Mouse (Mus musculus): Measurements from ENCODE around the gene Epn2. TPM values are rescaled to one million over a fixed set of nuclear protein-coding genes. Genes with fewer than 3 reads are reported as not detected.

Epn2 gene
- total RNA-seq, 1 experiment, result 33.1 TPM

DNA sequence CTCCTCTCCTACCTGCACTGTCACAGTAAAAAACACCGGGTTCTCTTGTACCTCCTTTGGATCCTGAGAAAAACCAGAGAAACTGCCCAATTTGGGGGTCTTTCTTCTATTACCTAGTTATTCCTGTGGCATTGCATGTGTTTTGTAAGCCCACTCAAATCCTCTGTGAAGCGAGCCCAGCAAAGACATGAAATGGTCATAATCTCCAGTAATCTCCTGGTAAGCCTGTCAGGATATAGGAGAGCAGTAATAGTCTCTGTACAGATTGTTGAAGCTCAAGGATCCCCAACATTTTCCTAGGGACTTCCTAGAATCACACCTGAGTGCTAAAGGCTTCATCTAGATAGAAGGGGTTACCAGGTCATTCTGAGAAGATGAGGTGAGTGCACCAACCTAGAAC lies 38.4 kb downstream of the Epn2 start:
- peaks cover 17% of the 10 kb centered on the region for H3K36me3 ChIP-seq (ENCODE audit: control insufficient read depth, insufficient read depth, low read length, poor library complexity, severe bottlenecking)
- H3K27ac ChIP-seq (ENCODE audit: insufficient read depth, low read depth, low read length, poor library complexity, severe bottlenecking), result no peak overlapping the region
- peaks cover 0 to 35% of the 10 kb centered on the region in 2 experiments; a peak in 3 of 4 replicates for H3K4me1 ChIP-seq (ENCODE audit: control insufficient read depth in 2 of 2, insufficient read depth in 2 of 2, low read length in 2 of 2, poor library complexity in 1 of 2)
- no peaks in the 10 kb centered on the region for H3K9me3 ChIP-seq (ENCODE audit: control insufficient read depth, insufficient read depth, low read depth, low read length)
- no peak overlapping the region for H3K4me3 ChIP-seq (ENCODE audit: insufficient read depth in 1 of 2, low read depth in 1 of 2, low read length in 2 of 2, poor library complexity in 1 of 2, severe bottlenecking in 1 of 2)
- TF ChIP-seq MAFK (IDR thresholded peaks at IDR 0.05; ENCODE audit: insufficient read depth, low read depth, low read length) (no peak), CHD2 (IDR thresholded peaks at IDR 0.05; ENCODE audit: low read depth, low read length) (no peak), ZNF384 (IDR thresholded peaks at IDR 0.05; ENCODE audit: low read depth, low read length) (no peak), HCFC1 (IDR thresholded peaks at IDR 0.05; ENCODE audit: borderline replicate concordance, insufficient read depth, low read length) (no peak), ZC3H11A (IDR thresholded peaks at IDR 0.05; ENCODE audit: borderline replicate concordance, low read depth, low read length) (no peak)
- in situ Hi-C loops (cut with MboI; ENCODE audit: low sequenced_read_pairs in 2 of 2, unreplicated experiment in 2 of 2), result no loop called here
- H3K9ac ChIP-seq (ENCODE audit: insufficient read depth, low read depth, low read length, poor library complexity, severe bottlenecking), result no peak overlapping the region
- no peak for DNase-seq (ENCODE audit: low read depth, low spot score)

DNA sequence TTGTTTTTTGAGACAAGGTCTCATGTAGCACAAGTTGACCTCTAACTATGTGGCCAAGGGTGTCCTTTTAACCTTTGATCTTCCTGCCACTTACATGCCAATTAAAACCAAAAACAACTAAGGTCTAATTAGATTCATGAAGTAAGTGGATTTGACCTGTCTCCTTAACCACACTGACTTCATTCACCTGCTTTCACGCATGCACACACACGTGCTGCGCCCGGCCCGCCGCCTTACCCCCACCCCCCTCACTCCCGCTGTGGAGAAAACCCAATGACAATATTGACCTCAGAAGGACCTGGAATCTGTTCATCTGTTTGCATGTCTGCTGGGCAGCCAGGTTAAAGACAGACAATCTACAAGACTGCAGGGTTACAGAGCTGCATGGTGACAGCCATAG lies 38.8 kb downstream of the Epn2 start:
- Histone ChIP-seq H3K4me1 (ENCODE audit: control insufficient read depth in 2 of 2, insufficient read depth in 2 of 2, low read length in 2 of 2, poor library complexity in 1 of 2) (peaks cover 0 to 35% of the 10 kb centered on the region in 2 experiments; a peak in 3 of 4 replicates), H3K36me3 (ENCODE audit: control insufficient read depth, insufficient read depth, low read length, poor library complexity, severe bottlenecking) (peaks cover 16% of the 10 kb centered on the region)
- in situ Hi-C loops (cut with MboI; ENCODE audit: low sequenced_read_pairs in 2 of 2, unreplicated experiment in 2 of 2), result no loop called here

DNA sequence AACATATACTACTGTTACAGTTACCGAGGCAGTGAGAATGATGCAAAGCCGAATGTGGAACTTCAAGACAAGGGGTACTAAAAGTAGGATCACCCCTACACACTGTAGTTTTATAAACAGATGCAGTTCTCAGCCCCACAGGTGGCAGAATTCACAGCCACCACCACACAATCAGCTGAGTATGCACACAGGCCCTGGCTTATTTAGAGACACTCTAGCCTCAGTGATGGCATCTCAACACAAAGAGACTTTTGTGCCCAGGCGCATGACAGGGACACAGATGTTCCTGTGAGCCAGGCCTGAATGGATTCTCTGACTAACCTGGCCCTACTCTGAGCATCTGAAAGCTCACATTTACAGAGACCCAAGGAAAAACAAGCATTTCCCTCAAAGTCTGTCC lies 42.1 kb downstream of the Epn2 start:
- no peak overlapping the region for H3K4me3 ChIP-seq (ENCODE audit: insufficient read depth in 1 of 2, low read depth in 1 of 2, low read length in 2 of 2, poor library complexity in 1 of 2, severe bottlenecking in 1 of 2)
- H3K4me1 ChIP-seq (ENCODE audit: control insufficient read depth in 2 of 2, insufficient read depth in 2 of 2, low read length in 2 of 2, poor library complexity in 1 of 2), result peaks cover 0 to 31% of the 10 kb centered on the region in 2 experiments; a peak in 3 of 4 replicates
- no peak for DNase-seq (ENCODE audit: low read depth, low spot score)
- TF ChIP-seq ZC3H11A (IDR thresholded peaks at IDR 0.05; ENCODE audit: borderline replicate concordance, low read depth, low read length), result no peak
- no peak for TF ChIP-seq HCFC1 (IDR thresholded peaks at IDR 0.05; ENCODE audit: borderline replicate concordance, insufficient read depth, low read length)
- no peak for TF ChIP-seq CHD2 (IDR thresholded peaks at IDR 0.05; ENCODE audit: low read depth, low read length)
- no peak for TF ChIP-seq MAFK (IDR thresholded peaks at IDR 0.05; ENCODE audit: insufficient read depth, low read depth, low read length)
- no peak overlapping the region; the same call in 1 of the 2 replicates for H3K9ac ChIP-seq (ENCODE audit: insufficient read depth, low read depth, low read length, poor library complexity, severe bottlenecking)
- in situ Hi-C loops (cut with MboI; ENCODE audit: low sequenced_read_pairs in 2 of 2, unreplicated experiment in 2 of 2), result no loop called here
- H3K9me3 ChIP-seq (ENCODE audit: control insufficient read depth, insufficient read depth, low read depth, low read length), result no peaks in the 10 kb centered on the region
- peak overlapping the region; percentile 4; the same call in 1 of the 2 replicates for H3K27ac ChIP-seq (ENCODE audit: insufficient read depth, low read depth, low read length, poor library complexity, severe bottlenecking)
- peaks cover 17% of the 10 kb centered on the region for H3K36me3 ChIP-seq (ENCODE audit: control insufficient read depth, insufficient read depth, low read length, poor library complexity, severe bottlenecking)

More for the DNA sequence above, 38.8 kb downstream of the Epn2 start:
- TF ChIP-seq ZC3H11A (IDR thresholded peaks at IDR 0.05; ENCODE audit: borderline replicate concordance, low read depth, low read length) (no peak), CHD2 (IDR thresholded peaks at IDR 0.05; ENCODE audit: low read depth, low read length) (no peak), ZNF384 (IDR thresholded peaks at IDR 0.05; ENCODE audit: low read depth, low read length) (no peak), MAFK (IDR thresholded peaks at IDR 0.05; ENCODE audit: insufficient read depth, low read depth, low read length) (no peak), HCFC1 (IDR thresholded peaks at IDR 0.05; ENCODE audit: borderline replicate concordance, insufficient read depth, low read length) (no peak)
- Histone ChIP-seq H3K9me3 (ENCODE audit: control insufficient read depth, insufficient read depth, low read depth, low read length) (no peaks in the 10 kb centered on the region), H3K27ac (ENCODE audit: insufficient read depth, low read depth, low read length, poor library complexity, severe bottlenecking) (no peak overlapping the region), H3K4me3 (ENCODE audit: insufficient read depth in 1 of 2, low read depth in 1 of 2, low read length in 2 of 2, poor library complexity in 1 of 2, severe bottlenecking in 1 of 2) (no peak overlapping the region), H3K9ac (ENCODE audit: insufficient read depth, low read depth, low read length, poor library complexity, severe bottlenecking) (no peak overlapping the region)
- no peak for DNase-seq (ENCODE audit: low read depth, low spot score)

DNA sequence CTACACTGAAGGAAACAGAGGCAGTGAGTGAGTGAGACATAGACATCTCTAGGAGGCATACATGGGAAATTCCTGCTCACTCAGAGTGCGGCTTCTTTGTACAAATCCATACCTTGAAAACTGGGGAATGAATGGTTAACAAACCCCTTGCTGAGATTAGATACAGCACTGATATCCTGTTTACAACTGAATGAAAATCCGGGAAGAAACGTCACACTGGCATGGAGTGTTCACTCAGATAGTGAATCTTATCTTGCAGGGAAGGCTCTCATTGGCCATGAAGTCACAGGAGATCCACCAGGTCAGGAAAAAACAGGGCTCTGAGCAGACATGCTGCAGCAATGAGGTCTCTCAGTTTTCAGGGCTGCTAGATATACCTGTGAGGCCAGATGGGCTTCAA lies 42.5 kb downstream of the Epn2 start:
- peaks cover 0 to 30% of the 10 kb centered on the region in 2 experiments; a peak in 3 of 4 replicates for H3K4me1 ChIP-seq (ENCODE audit: control insufficient read depth in 2 of 2, insufficient read depth in 2 of 2, low read length in 2 of 2, poor library complexity in 1 of 2)
- H3K36me3 ChIP-seq (ENCODE audit: control insufficient read depth, insufficient read depth, low read length, poor library complexity, severe bottlenecking), result peaks cover 17% of the 10 kb centered on the region
- H3K9ac ChIP-seq (ENCODE audit: insufficient read depth, low read depth, low read length, poor library complexity, severe bottlenecking), result no peak overlapping the region; the same call in 1 of the 2 replicates
- H3K4me3 ChIP-seq (ENCODE audit: insufficient read depth in 1 of 2, low read depth in 1 of 2, low read length in 2 of 2, poor library complexity in 1 of 2, severe bottlenecking in 1 of 2), result no peak overlapping the region
- H3K27ac ChIP-seq (ENCODE audit: insufficient read depth, low read depth, low read length, poor library complexity, severe bottlenecking), result no peak overlapping the region; the same call in 1 of the 2 replicates
- no peaks in the 10 kb centered on the region for H3K9me3 ChIP-seq (ENCODE audit: control insufficient read depth, insufficient read depth, low read depth, low read length)
- in situ Hi-C loops (cut with MboI; ENCODE audit: low sequenced_read_pairs in 2 of 2, unreplicated experiment in 2 of 2), result no loop called here
- DNase-seq (ENCODE audit: low read depth, low spot score), result no peak
- TF ChIP-seq MAFK (IDR thresholded peaks at IDR 0.05; ENCODE audit: insufficient read depth, low read depth, low read length), result no peak
- TF ChIP-seq ZNF384 (IDR thresholded peaks at IDR 0.05; ENCODE audit: low read depth, low read length), result no peak
- TF ChIP-seq HCFC1 (IDR thresholded peaks at IDR 0.05; ENCODE audit: borderline replicate concordance, insufficient read depth, low read length), result no peak
- TF ChIP-seq ZC3H11A (IDR thresholded peaks at IDR 0.05; ENCODE audit: borderline replicate concordance, low read depth, low read length), result no peak
- TF ChIP-seq CHD2 (IDR thresholded peaks at IDR 0.05; ENCODE audit: low read depth, low read length), result no peak

Data from ES-E14 (cell line).